Mouse (Mus musculus): ENCODE data around the gene Fkbp5. TPM values are rescaled to one million over a fixed set of nuclear protein-coding genes. Genes with fewer than 3 reads are reported as not detected.

Gene Fkbp5
- total and polyA plus RNA-seq, 3 experiments = 14.4 to 31.4 (median 22.6) TPM

DNA sequence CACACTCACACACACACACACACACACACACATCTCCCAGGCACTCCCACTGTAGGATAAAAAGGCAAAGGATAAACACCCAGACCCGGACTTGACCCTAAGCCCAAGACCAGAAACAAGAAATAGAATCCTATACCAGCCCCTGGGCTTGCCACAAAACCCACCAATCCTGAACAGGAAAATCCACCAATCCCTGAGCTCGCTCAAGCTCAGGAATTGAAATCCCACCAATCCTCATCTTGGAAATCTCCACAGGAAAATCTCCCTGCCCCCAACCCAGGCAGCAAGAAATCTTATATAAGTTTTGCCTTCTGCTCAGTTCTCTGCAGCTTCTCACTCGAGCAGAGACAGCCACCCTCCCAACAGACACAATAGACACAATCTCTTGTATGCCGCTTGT is 11.8 kb upstream of the Fkbp5 start:
- Histone ChIP-seq H3K27me3 (replicated peaks) (no peaks in the 10 kb centered on the region), H3K4me1 (ENCODE audit: control insufficient read depth in 1 of 2, insufficient read depth in 2 of 2) (peaks cover 8 to 32% of the 10 kb centered on the region in 2 experiments), H3K4me2 (ENCODE audit: insufficient read depth, low read depth, poor library complexity, severe bottlenecking) (no peak overlapping the region), H3K27ac (ENCODE audit: insufficient read depth, low read depth) (no peak overlapping the region), H3K79me2 (replicated peaks; ENCODE audit: control insufficient read depth, extremely low read depth, insufficient read depth, poor library complexity, severe bottlenecking) (no peaks in the 10 kb centered on the region), H3K36me3 (replicated peaks in 1 of 2; ENCODE audit: control insufficient read depth in 1 of 2, insufficient read depth in 1 of 2, low read length in 1 of 2) (peaks cover 0 to 2% of the 10 kb centered on the region in 2 experiments), H3K4me3 (replicated peaks in 1 of 3; ENCODE audit: low read depth in 2 of 3, low read length in 2 of 3, poor library complexity in 1 of 3) (no peak overlapping the region), H3K9me3 (replicated peaks; ENCODE audit: low read length) (no peaks in the 10 kb centered on the region), H3K9ac (ENCODE audit: insufficient read depth, low read depth) (no peak overlapping the region)
- TF ChIP-seq RAD21 (IDR thresholded peaks at IDR 0.05; ENCODE audit: low read depth, low read length) = no peak
- TF ChIP-seq MAX (IDR thresholded peaks at IDR 0.05; ENCODE audit: low read length) = no peak
- no peak for TF ChIP-seq ZMIZ1 (IDR thresholded peaks at IDR 0.05; ENCODE audit: low read depth, low read length)
- no peak for TF ChIP-seq MYC (IDR thresholded peaks at IDR 0.05; ENCODE audit: low read depth, low read length)
- TF ChIP-seq ZNF384 (IDR thresholded peaks at IDR 0.05; ENCODE audit: low read depth, low read length) = no peak
- no peak for TF ChIP-seq TCF12 (IDR thresholded peaks at IDR 0.05; ENCODE audit: low read depth, low read length)
- no peak for TF ChIP-seq USF2 (conservative IDR thresholded peaks at IDR 0.05; ENCODE audit: low read depth, low read length)
- no peak for TF ChIP-seq MEF2A (IDR thresholded peaks at IDR 0.05; ENCODE audit: borderline replicate concordance, low read depth, low read length)
- TF ChIP-seq MAZ (IDR thresholded peaks at IDR 0.05; ENCODE audit: low read depth, low read length) = no peak
- no peak for TF ChIP-seq SIN3A (IDR thresholded peaks at IDR 0.05; ENCODE audit: low read length)
- TF ChIP-seq MXI1 (IDR thresholded peaks at IDR 0.05; ENCODE audit: low read depth, low read length) = no peak
- TF ChIP-seq IRF4 (IDR thresholded peaks at IDR 0.05; ENCODE audit: low read depth, low read length) = no peak
- no peak for TF ChIP-seq JUND (conservative IDR thresholded peaks at IDR 0.05; ENCODE audit: low read depth, low read length)
- TF ChIP-seq CHD2 (IDR thresholded peaks at IDR 0.05; ENCODE audit: low read length) = no peak
- TF ChIP-seq RCOR1 (conservative IDR thresholded peaks at IDR 0.05; ENCODE audit: low read depth, low read length) = no peak
- TF ChIP-seq ETS1 (conservative IDR thresholded peaks at IDR 0.05; ENCODE audit: low read depth, low read length) = no peak
- no peak for TF ChIP-seq JUN (IDR thresholded peaks at IDR 0.05; ENCODE audit: insufficient read depth, low read depth, low read length)
- TF ChIP-seq TBP (conservative IDR thresholded peaks at IDR 0.05; ENCODE audit: low read depth, low read length) = no peak
- dilution Hi-C loops (cut with MboI; ENCODE audit: extremely low pct_ligation_motif_present, extremely low pct_unique_long_range_greater_than_20kb, low sequenced_read_pairs) = no loop called here
- in situ Hi-C loops (cut with MboI; ENCODE audit: low pct_ligation_motif_present, low pct_unique_long_range_greater_than_20kb, low sequenced_read_pairs) = no loop called here
- no peak for DNase-seq (ENCODE audit: extremely low read depth)

DNA sequence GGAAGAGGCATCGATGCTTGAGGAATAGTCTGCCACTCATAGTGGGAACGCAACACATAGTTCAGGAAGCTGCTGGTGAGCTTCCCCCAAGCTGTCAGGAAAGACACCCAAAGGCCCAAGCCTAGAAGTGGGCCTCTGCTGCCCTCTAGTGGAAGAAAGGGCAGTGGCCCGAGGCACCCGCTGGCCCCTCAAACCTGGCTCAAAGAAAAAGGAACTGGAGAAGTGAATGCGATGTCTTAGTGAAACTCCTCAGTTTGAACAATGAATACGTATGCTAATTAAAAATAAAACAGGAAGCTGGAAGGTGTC is 10.7 kb upstream of the Fkbp5 start:
- Histone ChIP-seq H3K36me3 (replicated peaks in 1 of 2; ENCODE audit: control insufficient read depth in 1 of 2, insufficient read depth in 1 of 2, low read length in 1 of 2) (peaks cover 0 to 2% of the 10 kb centered on the region in 2 experiments), H3K4me2 (ENCODE audit: insufficient read depth, low read depth, poor library complexity, severe bottlenecking) (peak overlapping the region; percentile 54), H3K27ac (ENCODE audit: insufficient read depth, low read depth) (no peak overlapping the region), H3K9me3 (replicated peaks; ENCODE audit: low read length) (no peaks in the 10 kb centered on the region), H3K9ac (ENCODE audit: insufficient read depth, low read depth) (no peak overlapping the region), H3K4me1 (ENCODE audit: control insufficient read depth in 1 of 2, insufficient read depth in 2 of 2) (peaks cover 11 to 39% of the 10 kb centered on the region in 2 experiments), H3K27me3 (replicated peaks) (no peaks in the 10 kb centered on the region), H3K4me3 (replicated peaks in 1 of 3; ENCODE audit: low read depth in 2 of 3, low read length in 2 of 3, poor library complexity in 1 of 3) (no peak overlapping the region), H3K79me2 (replicated peaks; ENCODE audit: control insufficient read depth, extremely low read depth, insufficient read depth, poor library complexity, severe bottlenecking) (no peaks in the 10 kb centered on the region)
- dilution Hi-C loops (cut with MboI; ENCODE audit: extremely low pct_ligation_motif_present, extremely low pct_unique_long_range_greater_than_20kb, low sequenced_read_pairs) (no loop called here), in situ Hi-C loops (cut with MboI; ENCODE audit: low pct_ligation_motif_present, low pct_unique_long_range_greater_than_20kb, low sequenced_read_pairs) (no loop called here)
- no peak for TF ChIP-seq RCOR1 (conservative IDR thresholded peaks at IDR 0.05; ENCODE audit: low read depth, low read length)
- peak; percentile 86 for TF ChIP-seq ZC3H11A (IDR thresholded peaks at IDR 0.05; ENCODE audit: low read depth, low read length)
- TF ChIP-seq CHD1 (IDR thresholded peaks at IDR 0.05; ENCODE audit: low read depth, low read length) = no peak
- peak; percentile 31; the same call in 1 of the 2 replicates for TF ChIP-seq ELF1 (IDR thresholded peaks at IDR 0.05; ENCODE audit: low read depth, low read length)
- peak; percentile 77 to 98 for TF ChIP-seq CTCF (conservative IDR thresholded peaks at IDR 0.05 in 1 of 2, IDR thresholded peaks at IDR 0.05 in 1 of 2; ENCODE audit: low read depth in 2 of 2, low read length in 2 of 2)
- no peak for TF ChIP-seq E2F4 (IDR thresholded peaks at IDR 0.05; ENCODE audit: insufficient replicate concordance, low read depth, low read length)
- peak; percentile 96 for TF ChIP-seq SMC3 (IDR thresholded peaks at IDR 0.05; ENCODE audit: low read depth, low read length)
- peak; percentile 80 for DNase-seq (ENCODE audit: extremely low read depth)
